Mouse (Mus musculus) left cerebral cortex, postnatal 36 days (tissue): ENCODE measurements around the gene Cers5. TPM values are rescaled to one million over a fixed set of nuclear protein-coding genes. Genes with fewer than 3 reads are reported as not detected.
"Not testable (repeated sequence)": the region's sequence is repeated elsewhere in the genome, so short reads cannot be mapped to it uniquely, and the experiment has no call there.

ENCODE experiments used
- DNase-seq, 2 experiments: peaks; one replicate each; pipeline ENCODE4 v3.0.0; 2021 to 2022; ENCODE audit warnings: low spot score in 2 of 2, mixed read lengths in 1 of 2
- intact Hi-C: fragments of 180-260 bp; cut with DNase I; formaldehyde crosslinking; loops from one replicate; pipeline ENCODE4 v1.15.1; 2025
- total RNA-seq, 2 experiments: library from RNA; stranded (reverse); gene quantifications; 2 replicates each; pipeline ENCODE4 v1.2.3; 2021

Cers5 gene
- total RNA-seq, 2 experiments from 2014 or later: 32.3 to 42.2 TPM

- DNase-seq: peak; percentile 69 to 78
- intact Hi-C loops: no loop called here
Observed at GRCm38 (mm10) chr15:99715361-99715865, 57.3 kb downstream of the Cers5 start.

- DNase-seq: peak; percentile 85 to 88
- intact Hi-C loops: no loop called here
Observed at GRCm38 (mm10) chr15:99714858-99715257, 57.8 kb downstream of the Cers5 start.

- intact Hi-C loops: no loop called here
Observed at GRCm38 (mm10) chr15:99714206-99714605, 58.5 kb downstream of the Cers5 start.

GRCm38 (mm10) chr15:99713569-99713968 is 59.1 kb downstream of the Cers5 start:
- intact Hi-C loops: no loop called here
- no peak for DNase-seq

More at GRCm38 (mm10) chr15:99714206-99714605, 58.5 kb downstream of the Cers5 start:
- DNase-seq: no peak

- DNase-seq: no peak
- intact Hi-C loops: no loop called here
Observed at GRCm38 (mm10) chr15:99712666-99713559, 59.8 kb downstream of the Cers5 start.

GRCm38 (mm10) chr15:99711491-99711890 is 61.2 kb downstream of the Cers5 start:
- no peak for DNase-seq
- intact Hi-C loops: no loop called here

GRCm38 (mm10) chr15:99710221-99711190 is 62.2 kb downstream of the Cers5 start:
- intact Hi-C loops: no loop called here
- DNase-seq: no peak

GRCm38 (mm10) chr15:99708176-99708575 is 64.5 kb downstream of the Cers5 start:
- DNase-seq: no peak
- intact Hi-C loops: loop anchor here (5.0 kb wide), 1 partner anchor 64 kb away; the partner anchor contains the start of gene Cers5

- intact Hi-C loops: loop anchor here (5.0 kb wide), 1 partner anchor 67 kb away; the partner anchor contains the start of gene Cers5
Observed at GRCm38 (mm10) chr15:99705440-99706048, 67.1 kb downstream of the Cers5 start, which contains the start of gene Gm17349. Gene Gm17349 (minus strand): TSS chr15:99705490.

GRCm38 (mm10) chr15:99704881-99705280 is 67.8 kb downstream of the Cers5 start:
- intact Hi-C loops: loop anchor here (5.0 kb wide), 1 partner anchor 67 kb away; the partner anchor contains the start of gene Cers5
- DNase-seq: no peak

More at GRCm38 (mm10) chr15:99705440-99706048, 67.1 kb downstream of the Cers5 start, which contains the start of gene Gm17349:
- peak in 1 of 2 experiments; percentile 64 for DNase-seq

- DNase-seq: peak; percentile 62 to 66
- intact Hi-C loops: no loop called here
Observed at GRCm38 (mm10) chr15:99704041-99704681, 68.5 kb downstream of the Cers5 start.

- DNase-seq: peak in 1 of 2 experiments; percentile 43
- intact Hi-C loops: loop anchor here (2.0 kb wide), 1 partner anchor 13 kb away; the partner anchor contains the start of gene Gpd1
Observed at GRCm38 (mm10) chr15:99703676-99704040, 69.0 kb downstream of the Cers5 start.

GRCm38 (mm10) chr15:99703104-99703503 is 69.6 kb downstream of the Cers5 start:
- intact Hi-C loops: loop anchor here (2.0 kb wide), 1 partner anchor 14 kb away; the partner anchor contains the start of gene Gpd1
- DNase-seq: no peak

- DNase-seq: peak; percentile 95 to 96
- intact Hi-C loops: loop anchor here (2.0 kb wide), 1 partner anchor 15 kb away; the partner anchor contains the start of gene Gpd1
Observed at GRCm38 (mm10) chr15:99701999-99702900, 70.4 kb downstream of the Cers5 start, which contains the start of gene Smarcd1. Gene Smarcd1 (plus strand): TSS chr15:99702129.

- DNase-seq, intact Hi-C loops: not testable (repeated sequence)
Observed at GRCm38 (mm10) chr15:99701640-99701998, 71.1 kb downstream of the Cers5 start.

- no peak for DNase-seq
Observed at GRCm38 (mm10) chr15:99700219-99701106, 72.2 kb downstream of the Cers5 start.

More at GRCm38 (mm10) chr15:99700219-99701106, 72.2 kb downstream of the Cers5 start:
- intact Hi-C loops: no loop called here
